Mouse (Mus musculus) embryonic fibroblast, embryonic 13.5 days (primary cell): ENCODE results near the gene Zfp821.

Source experiments
- CTCF ChIP-seq: IDR thresholded peaks from 2 replicates; pipeline ENCODE4 v1.5.1; 2011; ENCODE audit warnings: mild to moderate bottlenecking, control low read depth, low read length, moderate library complexity, borderline replicate concordance; ENCODE audit not compliant: insufficient read depth
- POLR2A ChIP-seq: IDR thresholded peaks from 2 replicates; pipeline ENCODE4 v1.6.1; 2011; ENCODE audit warnings: low read depth, mild to moderate bottlenecking, control low read depth, low read length, moderate library complexity

DNA sequence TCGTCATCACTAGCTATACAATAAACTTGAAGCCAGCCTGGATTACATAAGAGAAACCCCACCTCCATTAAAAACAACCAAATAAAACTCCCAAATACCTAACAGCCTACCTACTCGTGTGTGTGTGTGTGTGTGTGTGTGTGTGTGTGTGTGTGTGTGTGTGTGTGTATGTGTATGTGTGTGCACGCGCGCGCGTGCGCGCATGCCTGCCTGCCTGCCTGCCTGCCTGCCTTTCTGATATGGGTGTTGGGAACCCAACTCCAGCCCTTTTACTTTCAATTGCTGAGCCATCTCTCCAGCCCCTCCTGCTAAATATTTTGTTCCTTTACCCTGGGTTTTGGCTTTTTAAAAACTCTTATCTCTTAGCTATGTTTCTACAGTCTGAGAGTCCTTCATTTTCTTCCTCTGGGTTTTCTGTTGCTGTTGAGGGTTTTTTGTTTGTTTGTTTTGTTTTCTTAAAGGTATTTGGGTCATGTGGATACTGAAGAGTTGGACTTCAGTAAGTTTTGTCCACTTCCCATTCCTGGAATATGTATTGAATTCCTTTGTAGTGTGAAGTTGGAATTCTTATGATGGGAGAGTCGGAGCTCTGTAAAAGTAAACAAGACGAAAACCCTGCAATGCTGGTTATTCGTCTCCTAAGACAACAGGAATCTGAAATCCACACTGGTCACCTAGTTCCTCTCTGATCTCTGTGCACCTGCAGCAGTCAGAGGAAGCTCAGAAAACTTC lies 42.3 kb downstream of the Zfp821 start:
- TF ChIP-seq POLR2A: no peak
- no peak for TF ChIP-seq CTCF
